Mouse (Mus musculus) G1E (cell line): ENCODE results near the gene Gfod1.

Experiments used
- CTCF ChIP-seq: IDR thresholded peaks from 2 replicates; pipeline ENCODE4 v1.5.1; 2012; ENCODE audit warnings: low read depth, low read length, inconsistent platforms, mixed read lengths
- GATA1 ChIP-seq: IDR thresholded peaks from 2 replicates; pipeline ENCODE4 v1.6.1; 2012; ENCODE audit warnings: borderline replicate concordance, low read length, inconsistent platforms, mixed read lengths
- GATA2 ChIP-seq: IDR thresholded peaks from 2 replicates; pipeline ENCODE4 v1.6.1; 2012; ENCODE audit warnings: low read depth, low read length, inconsistent platforms, borderline replicate concordance
- POLR2AphosphoS5 ChIP-seq: IDR thresholded peaks from 2 replicates; pipeline ENCODE4 v1.6.1; 2012; ENCODE audit warnings: low read depth, low read length, inconsistent platforms; ENCODE audit not compliant: insufficient replicate concordance

GRCm38 (mm10) chr13:43263646-43264045 is 40.3 kb downstream of the Gfod1 start:
- TF ChIP-seq CTCF (no peak), POLR2AphosphoS5 (no peak), GATA2 (no peak), GATA1 (no peak)
